Mouse (Mus musculus): ENCODE data around the gene Vdr.

DNA sequence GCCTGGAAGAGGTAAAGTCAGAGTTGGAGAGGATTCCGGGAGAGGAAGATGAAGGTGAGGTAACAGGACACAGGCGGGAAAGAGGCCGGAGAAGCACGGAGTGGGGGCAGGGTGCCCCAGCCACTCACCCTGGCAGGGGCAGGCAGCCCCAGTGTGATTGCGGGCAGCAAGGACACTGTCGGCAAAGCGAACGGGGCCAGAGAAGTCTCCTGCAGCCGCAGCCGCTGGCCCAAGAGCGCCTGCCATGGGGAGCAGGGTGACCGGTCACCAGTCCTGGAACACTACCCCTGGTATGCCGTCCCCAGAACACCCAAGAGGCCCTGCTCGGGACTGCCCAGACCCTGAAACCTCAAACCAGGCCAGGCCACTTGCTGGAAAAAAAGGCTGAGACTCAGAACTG lies 101.9 kb downstream of the Vdr start:
- TF ChIP-seq CTCF (IDR thresholded peaks at IDR 0.05; ENCODE audit: extremely low read depth, insufficient read length, insufficient replicate concordance, low read depth, low read length) (no peak), POLR2A (IDR thresholded peaks at IDR 0.05; ENCODE audit: low read depth, low read length) (no peak)
